Mouse (Mus musculus): Measurements from ENCODE around the gene Rnasel. TPM values are rescaled to one million over a fixed set of nuclear protein-coding genes. Genes with fewer than 3 reads are reported as not detected.

The Rnasel gene
- total and polyA plus RNA-seq, 2 experiments, result 0.72 to 5.1 TPM

DNA sequence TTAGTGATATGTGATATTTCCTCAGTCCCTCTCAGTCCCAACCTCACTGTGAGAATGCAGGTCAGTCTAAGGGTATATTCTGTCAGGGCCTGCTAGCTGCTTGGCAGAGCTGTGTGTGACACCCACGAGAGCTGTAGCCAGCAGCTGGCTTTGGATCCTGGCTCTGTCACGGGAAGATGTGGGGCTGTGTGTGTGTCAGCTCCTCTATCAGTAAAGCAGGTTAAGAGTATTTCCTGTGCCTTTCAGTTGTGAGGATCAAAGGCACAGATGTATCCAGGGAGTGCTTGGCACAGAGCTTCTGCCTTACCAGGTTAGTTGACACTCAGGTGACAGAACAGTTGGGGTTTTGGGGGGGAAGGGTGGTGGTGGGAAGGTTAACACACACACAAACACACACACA, 19.4 kb upstream of the Rnasel start:
- WGBS, result 45% methylated on average over 2 of the region's 2 CpGs
- H3K4me1 ChIP-seq (ENCODE audit: control insufficient read depth, insufficient read depth, low read length), result no peaks in the 10 kb centered on the region
- DNase-seq (ENCODE audit: extremely low read depth, low read depth, low spot score), result no peak
- no peak overlapping the region for H3K4me3 ChIP-seq (ENCODE audit: insufficient read depth, low read depth, low read length)
- H3K27ac ChIP-seq (replicated peaks; ENCODE audit: insufficient read depth, low read depth, low read length), result no peak overlapping the region
- no peaks in the 10 kb centered on the region for H3K79me2 ChIP-seq (ENCODE audit: control insufficient read depth, insufficient read depth, low read length)
- H3K36me3 ChIP-seq (ENCODE audit: control insufficient read depth, insufficient read depth, low read length), result no peaks in the 10 kb centered on the region
- H3K27me3 ChIP-seq (ENCODE audit: control insufficient read depth, insufficient read depth, low read length), result no peaks in the 10 kb centered on the region
- no peak overlapping the region for H3K9ac ChIP-seq (ENCODE audit: low read depth, low read length)
- TF ChIP-seq CTCF (IDR thresholded peaks at IDR 0.05; ENCODE audit: low read depth, low read length), result no peak
- TF ChIP-seq POLR2A (IDR thresholded peaks at IDR 0.05; ENCODE audit: extremely low read depth, insufficient read depth, low read length), result no peak

DNA sequence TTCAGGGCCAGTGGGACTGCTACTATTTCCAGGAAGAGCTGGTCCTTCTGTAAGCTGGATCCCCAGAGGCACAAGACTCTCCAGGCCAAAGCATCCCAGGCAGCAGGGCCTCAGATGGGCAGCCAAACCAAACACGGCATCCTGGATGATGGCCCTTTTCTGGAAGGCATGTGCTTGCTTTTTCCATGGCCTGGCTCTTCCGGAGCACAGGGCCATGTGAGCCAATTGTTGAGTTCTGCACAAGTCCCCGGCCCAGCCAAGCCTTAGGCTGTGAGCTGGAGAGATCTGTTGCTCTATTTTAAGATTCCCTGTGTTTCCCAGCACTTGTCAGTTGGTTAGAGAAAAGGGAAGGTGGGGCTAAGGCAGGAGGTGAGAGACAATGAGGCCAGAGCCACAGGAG, 18.6 kb upstream of the Rnasel start:
- Histone ChIP-seq H3K4me1 (ENCODE audit: control insufficient read depth, insufficient read depth, low read length) (no peaks in the 10 kb centered on the region), H3K36me3 (ENCODE audit: control insufficient read depth, insufficient read depth, low read length) (no peaks in the 10 kb centered on the region), H3K27me3 (ENCODE audit: control insufficient read depth, insufficient read depth, low read length) (no peaks in the 10 kb centered on the region), H3K4me3 (ENCODE audit: insufficient read depth, low read depth, low read length) (no peak overlapping the region), H3K79me2 (ENCODE audit: control insufficient read depth, insufficient read depth, low read length) (no peaks in the 10 kb centered on the region), H3K9ac (ENCODE audit: low read depth, low read length) (no peak overlapping the region), H3K27ac (replicated peaks; ENCODE audit: insufficient read depth, low read depth, low read length) (no peak overlapping the region)
- TF ChIP-seq POLR2A (IDR thresholded peaks at IDR 0.05; ENCODE audit: extremely low read depth, insufficient read depth, low read length), result no peak
- TF ChIP-seq CTCF (IDR thresholded peaks at IDR 0.05; ENCODE audit: low read depth, low read length), result no peak
- WGBS, result 8% methylated on average over 3 of the region's 3 CpGs
- DNase-seq (ENCODE audit: extremely low read depth, low read depth, low spot score), result peak; percentile 63

DNA sequence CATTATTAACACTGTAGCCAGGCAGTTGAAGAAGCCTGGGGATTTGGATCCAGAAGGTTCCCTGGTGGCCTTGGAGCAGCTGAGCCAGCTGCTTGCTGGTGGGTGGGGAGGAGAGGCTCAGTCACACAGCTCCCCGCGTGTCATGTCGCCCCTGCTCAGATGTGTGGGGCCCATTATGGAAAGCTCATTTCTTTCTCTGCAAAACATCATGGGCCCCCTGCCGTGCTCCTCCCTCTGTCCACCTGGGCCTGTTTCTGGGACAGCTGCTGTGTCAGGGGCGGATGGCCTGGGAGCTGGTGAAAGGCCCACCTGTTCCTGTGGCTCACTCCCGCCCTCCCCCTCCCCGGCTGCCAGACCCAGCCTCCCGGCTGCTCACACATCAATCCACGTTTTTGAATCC, 16.0 kb upstream of the Rnasel start:
- no peaks in the 10 kb centered on the region for H3K27me3 ChIP-seq (ENCODE audit: control insufficient read depth, insufficient read depth, low read length)
- H3K4me3 ChIP-seq (ENCODE audit: insufficient read depth, low read depth, low read length), result no peak overlapping the region
- TF ChIP-seq CTCF (IDR thresholded peaks at IDR 0.05; ENCODE audit: low read depth, low read length) (no peak), POLR2A (IDR thresholded peaks at IDR 0.05; ENCODE audit: extremely low read depth, insufficient read depth, low read length) (no peak)
- H3K79me2 ChIP-seq (ENCODE audit: control insufficient read depth, insufficient read depth, low read length), result no peaks in the 10 kb centered on the region
- no peak overlapping the region for H3K9ac ChIP-seq (ENCODE audit: low read depth, low read length)
- DNase-seq (ENCODE audit: extremely low read depth, low read depth, low spot score), result no peak
- WGBS, result 81% methylated on average over 9 of the region's 9 CpGs
- no peak overlapping the region for H3K27ac ChIP-seq (replicated peaks; ENCODE audit: insufficient read depth, low read depth, low read length)
- H3K36me3 ChIP-seq (ENCODE audit: control insufficient read depth, insufficient read depth, low read length), result no peaks in the 10 kb centered on the region
- H3K4me1 ChIP-seq (ENCODE audit: control insufficient read depth, insufficient read depth, low read length), result no peaks in the 10 kb centered on the region

DNA sequence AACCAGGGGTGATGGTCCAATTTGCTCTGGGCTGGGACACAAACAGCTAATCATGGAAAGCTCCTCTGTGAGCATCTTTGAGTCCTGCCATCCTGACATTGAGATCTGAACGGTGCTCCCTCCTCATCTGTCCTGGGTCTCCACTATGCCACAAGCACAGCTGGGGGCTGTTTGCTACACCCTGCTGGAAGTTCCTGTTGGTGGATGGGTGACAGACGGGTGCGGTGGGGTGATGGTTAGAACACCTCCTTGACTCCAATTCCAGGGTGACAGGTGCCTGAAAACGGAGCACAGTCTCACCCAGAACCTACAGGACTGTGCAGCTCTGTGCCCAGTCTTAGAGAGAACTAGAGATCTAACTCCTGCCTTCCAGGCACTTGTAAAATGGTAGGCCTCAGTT, 14.4 kb upstream of the Rnasel start:
- H3K4me1 ChIP-seq (ENCODE audit: control insufficient read depth, insufficient read depth, low read length), result peaks cover 4% of the 10 kb centered on the region
- H3K4me3 ChIP-seq (ENCODE audit: insufficient read depth, low read depth, low read length), result no peak overlapping the region
- no peaks in the 10 kb centered on the region for H3K36me3 ChIP-seq (ENCODE audit: control insufficient read depth, insufficient read depth, low read length)
- TF ChIP-seq POLR2A (IDR thresholded peaks at IDR 0.05; ENCODE audit: extremely low read depth, insufficient read depth, low read length), result no peak
- no peak for TF ChIP-seq CTCF (IDR thresholded peaks at IDR 0.05; ENCODE audit: low read depth, low read length)
- no peaks in the 10 kb centered on the region for H3K79me2 ChIP-seq (ENCODE audit: control insufficient read depth, insufficient read depth, low read length)
- no peak for DNase-seq (ENCODE audit: extremely low read depth, low read depth, low spot score)
- H3K27ac ChIP-seq (replicated peaks; ENCODE audit: insufficient read depth, low read depth, low read length), result no peak overlapping the region
- no peaks in the 10 kb centered on the region for H3K27me3 ChIP-seq (ENCODE audit: control insufficient read depth, insufficient read depth, low read length)
- H3K9ac ChIP-seq (ENCODE audit: low read depth, low read length), result no peak overlapping the region
- WGBS, result 79% methylated on average over 4 of the region's 4 CpGs

DNA sequence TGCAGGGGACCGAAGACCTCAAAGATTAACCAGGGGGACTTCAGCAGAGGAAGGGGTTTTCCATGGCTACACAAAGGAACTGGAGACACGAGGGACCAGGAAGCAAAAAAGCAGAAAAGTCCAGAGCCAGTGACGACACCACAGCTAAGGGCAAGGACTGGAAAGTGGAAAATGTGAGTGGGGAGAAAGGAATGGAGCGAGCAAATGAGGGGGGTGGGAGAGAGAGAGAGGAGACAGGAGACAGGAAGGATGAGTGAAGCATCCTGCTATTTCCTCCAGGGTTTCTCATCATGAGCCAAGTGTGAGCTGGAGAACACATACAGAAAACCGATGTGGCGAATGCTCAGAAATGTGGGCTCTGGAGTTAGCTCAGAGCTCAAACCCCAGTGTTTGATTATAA, 13.1 kb upstream of the Rnasel start:
- peaks cover 4% of the 10 kb centered on the region for H3K4me1 ChIP-seq (ENCODE audit: control insufficient read depth, insufficient read depth, low read length)
- no peaks in the 10 kb centered on the region; the same call in 1 of the 2 replicates for H3K36me3 ChIP-seq (ENCODE audit: control insufficient read depth, insufficient read depth, low read length)
- WGBS, result 76% methylated on average over 6 of the region's 6 CpGs
- no peaks in the 10 kb centered on the region for H3K27me3 ChIP-seq (ENCODE audit: control insufficient read depth, insufficient read depth, low read length)
- H3K27ac ChIP-seq (replicated peaks; ENCODE audit: insufficient read depth, low read depth, low read length), result no peak overlapping the region
- no peak overlapping the region for H3K9ac ChIP-seq (ENCODE audit: low read depth, low read length)
- TF ChIP-seq POLR2A (IDR thresholded peaks at IDR 0.05; ENCODE audit: extremely low read depth, insufficient read depth, low read length) (no peak), CTCF (IDR thresholded peaks at IDR 0.05; ENCODE audit: low read depth, low read length) (no peak)
- H3K79me2 ChIP-seq (ENCODE audit: control insufficient read depth, insufficient read depth, low read length), result no peaks in the 10 kb centered on the region
- no peak overlapping the region for H3K4me3 ChIP-seq (ENCODE audit: insufficient read depth, low read depth, low read length)
- DNase-seq (ENCODE audit: extremely low read depth, low read depth, low spot score), result no peak

DNA sequence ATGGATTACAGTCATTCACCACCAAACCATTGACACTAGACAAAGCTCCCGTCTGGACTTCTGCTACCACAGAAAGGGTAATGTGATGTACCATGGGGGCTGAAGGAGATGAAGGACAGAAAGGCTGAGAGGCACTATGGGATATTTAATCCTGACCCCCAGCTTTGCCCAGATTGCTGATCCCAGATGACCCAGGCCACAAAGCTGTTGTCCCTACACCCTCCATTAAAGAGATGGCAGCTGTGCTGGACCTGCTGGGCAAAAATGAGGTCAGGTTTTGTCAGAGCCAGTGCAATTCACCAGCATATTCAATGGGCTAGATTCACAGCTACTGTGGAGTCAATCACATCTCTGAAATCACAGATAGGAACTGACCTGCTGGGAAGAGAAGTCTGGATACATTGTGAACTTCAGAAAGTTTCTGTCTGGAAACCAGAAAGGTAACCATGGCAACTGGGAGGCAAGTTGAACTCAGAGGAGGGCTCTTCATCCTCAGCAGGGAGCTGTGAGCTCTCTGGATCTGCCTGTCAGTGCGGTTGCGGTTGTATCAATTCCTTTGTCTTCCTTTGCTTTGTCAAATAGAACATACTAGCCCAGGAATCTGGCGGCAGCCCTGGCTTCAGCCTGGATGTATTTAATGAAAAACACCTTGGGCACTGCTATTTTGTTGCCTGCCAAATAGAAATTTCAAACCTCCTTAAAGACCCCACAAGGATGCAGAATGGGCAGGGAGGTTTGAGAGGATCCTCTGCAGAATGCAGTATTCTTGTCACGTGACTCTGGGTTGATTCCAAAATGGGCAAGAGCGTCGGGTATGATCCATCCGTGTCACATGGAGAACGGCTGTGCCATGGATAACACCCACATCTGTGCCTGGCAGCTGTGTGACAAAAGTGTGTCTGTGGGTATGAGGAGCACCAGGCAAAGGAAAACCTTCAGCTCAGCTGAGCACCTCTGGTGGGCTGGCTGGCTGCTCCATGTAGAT, 11.8 kb upstream of the Rnasel start:
- Histone ChIP-seq H3K9ac (ENCODE audit: low read depth, low read length) (no peak overlapping the region), H3K79me2 (ENCODE audit: control insufficient read depth, insufficient read depth, low read length) (no peaks in the 10 kb centered on the region), H3K4me3 (ENCODE audit: insufficient read depth, low read depth, low read length) (no peak overlapping the region), H3K27ac (replicated peaks; ENCODE audit: insufficient read depth, low read depth, low read length) (no peak overlapping the region), H3K27me3 (ENCODE audit: control insufficient read depth, insufficient read depth, low read length) (no peaks in the 10 kb centered on the region), H3K36me3 (ENCODE audit: control insufficient read depth, insufficient read depth, low read length) (peaks cover 3% of the 10 kb centered on the region; the same call in 1 of the 2 replicates), H3K4me1 (ENCODE audit: control insufficient read depth, insufficient read depth, low read length) (peaks cover 4% of the 10 kb centered on the region)
- TF ChIP-seq CTCF (IDR thresholded peaks at IDR 0.05; ENCODE audit: low read depth, low read length) (no peak), POLR2A (IDR thresholded peaks at IDR 0.05; ENCODE audit: extremely low read depth, insufficient read depth, low read length) (no peak)
- DNase-seq (ENCODE audit: extremely low read depth, low read depth, low spot score), result no peak
- 81% methylated on average over 9 of the region's 9 CpGs for WGBS
